Mouse (Mus musculus) olfactory bulb, adult 2 months (tissue): ENCODE data around the gene Naa35.

Experiments used
- CTCF ChIP-seq: fragments of 200-500 bp; IDR thresholded peaks from 2 replicates; pipeline ENCODE4 v1.5.1; 2012; ENCODE audit warnings: low read depth, mild to moderate bottlenecking, low read length, moderate library complexity; ENCODE audit not compliant: insufficient read depth
- POLR2A ChIP-seq: fragments of 200-500 bp; IDR thresholded peaks from 2 replicates; pipeline ENCODE4 v1.6.1; 2012; ENCODE audit warnings: mild to moderate bottlenecking, low read depth, low read length, moderate library complexity; ENCODE audit not compliant: insufficient read depth

- no peak for TF ChIP-seq POLR2A
- no peak for TF ChIP-seq CTCF
Observed at GRCm38 (mm10) chr13:59572549-59572948, 12.5 kb upstream of the Naa35 start.
